Mouse (Mus musculus) spleen, postnatal 10 days (tissue): ENCODE measurements at regions not wholly inside any gene's neighbourhood (a gene's known extent, or its start where the extent isn't known, plus 50 kb on each side); places are given as distances from the start of the nearest gene placed in this dataset.

Source experiments
- DNase-seq, 2 experiments: peaks; one replicate each; pipeline ENCODE4 v3.0.0; 2021 to 2022; ENCODE audit warnings: low spot score in 2 of 2

GRCm38 (mm10) chr1:79917426-79918150, 56.6 kb upstream of the Serpine2 start:
- no peak for DNase-seq
